Mouse (Mus musculus) MEL (cell line): Measurements from ENCODE around the gene 6430548M08Rik. TPM values are rescaled to one million over a fixed set of nuclear protein-coding genes. Genes with fewer than 3 reads are reported as not detected.
A peak's percentile ranks its signal among the peaks of the same experiment; 100 is the strongest.

Source experiments
- DNase-seq: peaks from one replicate; pipeline ENCODE4 v3.0.0; 2011; ENCODE audit warnings: low read depth, low spot score
- H3K27ac ChIP-seq: 2 replicates; pipeline ENCODE4 v1.5.1; 2012; ENCODE audit warnings: low read depth, mild to moderate bottlenecking, control low read depth, low read length, moderate library complexity; ENCODE audit not compliant: control insufficient read depth
- H3K27me3 ChIP-seq, 2 experiments: fragments of 150-350 bp in 1 of 2; sonication (generic) in 1 of 2; 2 replicates each; pipeline ENCODE4 v1.6.1; 2012; ENCODE audit warnings: low read length in 2 of 2, mild to moderate bottlenecking in 2 of 2, improper control_type of control experiment in 1 of 2, moderate library complexity in 1 of 2; ENCODE audit not compliant: insufficient read depth in 2 of 2, control insufficient read depth in 1 of 2
- H3K36me3 ChIP-seq, 2 experiments: 2 replicates each; pipeline ENCODE4 v1.6.1; 2012 to 2014; ENCODE audit warnings: low read length in 2 of 2, improper control_type of control experiment in 1 of 2, inconsistent platforms in 1 of 2, mild to moderate bottlenecking in 1 of 2; ENCODE audit not compliant: insufficient read depth in 2 of 2, control insufficient read depth in 1 of 2
- H3K4me1 ChIP-seq, 2 experiments: fragments of 150-350 bp in 1 of 2; sonication (generic) in 1 of 2; 2 replicates each; pipeline ENCODE4 v1.6.1; 2012; ENCODE audit warnings: low read length in 2 of 2, improper control_type of control experiment in 1 of 2, mild to moderate bottlenecking in 1 of 2; ENCODE audit not compliant: insufficient read depth in 2 of 2, control insufficient read depth in 1 of 2
- H3K4me3 ChIP-seq, 2 experiments: fragments of 150-350 bp in 1 of 2; sonication (generic) in 1 of 2; 2 replicates each; pipeline ENCODE4 v1.5.1; 2012; ENCODE audit warnings: low read depth in 2 of 2, low read length in 2 of 2, mild to moderate bottlenecking in 2 of 2, moderate library complexity in 2 of 2, control low read depth in 1 of 2, improper control_type of control experiment in 1 of 2; ENCODE audit not compliant: control insufficient read depth in 1 of 2, insufficient read depth in 1 of 2
- H3K79me2 ChIP-seq: 2 replicates; pipeline ENCODE4 v1.6.1; 2012; ENCODE audit warnings: mild to moderate bottlenecking, low read length, moderate library complexity; ENCODE audit not compliant: control insufficient read depth, poor library complexity, insufficient read depth
- H3K9ac ChIP-seq: 2 replicates; pipeline ENCODE4 v1.6.1; 2012; ENCODE audit warnings: low read depth, mild to moderate bottlenecking, control low read depth, low read length, moderate library complexity; ENCODE audit not compliant: control insufficient read depth, poor library complexity, severe bottlenecking
- H3K9me3 ChIP-seq: fragments of 150-350 bp; sonication (generic); replicated peaks from 2 replicates; pipeline ENCODE4 v1.6.1; 2012; ENCODE audit warnings: mild to moderate bottlenecking, low read length, improper control_type of control experiment, moderate library complexity; ENCODE audit not compliant: insufficient read depth
- BHLHE40 ChIP-seq: IDR thresholded peaks from 2 replicates; pipeline ENCODE4 v1.6.1; 2012; ENCODE audit warnings: low read depth, mild to moderate bottlenecking, inconsistent platforms, low read length, improper control_type of control experiment, borderline replicate concordance
- CHD2 ChIP-seq: IDR thresholded peaks from 2 replicates; pipeline ENCODE4 v1.6.1; 2011; ENCODE audit warnings: low read length, improper control_type of control experiment
- CTCF ChIP-seq, 3 experiments: IDR thresholded peaks in 2 of 3; conservative IDR thresholded peaks in 1 of 3; 2 replicates each; pipeline ENCODE4 v1.5.1; 2011 to 2012; ENCODE audit warnings: low read length in 3 of 3, low read depth in 2 of 3, mild to moderate bottlenecking in 2 of 3, improper control_type of control experiment in 1 of 3, inconsistent platforms in 1 of 3, mixed read lengths in 1 of 3, moderate library complexity in 1 of 3; ENCODE audit not compliant: control insufficient read depth in 1 of 3, insufficient read depth in 1 of 3, poor library complexity in 1 of 3, severe bottlenecking in 1 of 3
- E2F4 ChIP-seq: IDR thresholded peaks from 2 replicates; pipeline ENCODE4 v1.6.1; 2011; ENCODE audit warnings: low read depth, low read length, improper control_type of control experiment, borderline replicate concordance
- ELF1 ChIP-seq: IDR thresholded peaks from 2 replicates; pipeline ENCODE4 v1.6.1; 2014; ENCODE audit warnings: low read depth, mild to moderate bottlenecking, inconsistent platforms, low read length, improper control_type of control experiment, moderate library complexity
- ETS1 ChIP-seq: IDR thresholded peaks from 2 replicates; pipeline ENCODE4 v1.6.1; 2012; ENCODE audit warnings: low read depth, mild to moderate bottlenecking, inconsistent platforms, low read length, improper control_type of control experiment, moderate library complexity
- GABPA ChIP-seq: IDR thresholded peaks from 2 replicates; pipeline ENCODE4 v1.6.1; 2012; ENCODE audit warnings: low read depth, mild to moderate bottlenecking, inconsistent platforms, low read length, improper control_type of control experiment, moderate library complexity
- GATA1 ChIP-seq: IDR thresholded peaks from 2 replicates; pipeline ENCODE4 v1.6.1; 2011; ENCODE audit warnings: low read depth, low read length, improper control_type of control experiment
- HCFC1 ChIP-seq: IDR thresholded peaks from 2 replicates; pipeline ENCODE4 v1.6.1; 2012; ENCODE audit warnings: low read depth, mild to moderate bottlenecking, inconsistent platforms, low read length, improper control_type of control experiment, moderate library complexity
- JUND ChIP-seq: IDR thresholded peaks from 2 replicates; pipeline ENCODE4 v1.6.1; 2011; ENCODE audit warnings: low read depth, mild to moderate bottlenecking, improper control_type of control experiment, low read length
- MAX ChIP-seq: IDR thresholded peaks from 2 replicates; pipeline ENCODE4 v1.6.1; 2011; ENCODE audit warnings: low read length, improper control_type of control experiment
- MXI1 ChIP-seq: IDR thresholded peaks from 2 replicates; pipeline ENCODE4 v1.6.1; 2011; ENCODE audit warnings: mild to moderate bottlenecking, low read depth, low read length, improper control_type of control experiment
- NRF1 ChIP-seq: IDR thresholded peaks from 2 replicates; pipeline ENCODE4 v1.6.1; 2014; ENCODE audit warnings: low read depth, mild to moderate bottlenecking, inconsistent platforms, low read length, improper control_type of control experiment, moderate library complexity; ENCODE audit not compliant: poor library complexity, insufficient read depth, severe bottlenecking
- RAD21 ChIP-seq: IDR thresholded peaks from 2 replicates; pipeline ENCODE4 v1.6.1; 2011; ENCODE audit warnings: mild to moderate bottlenecking, low read depth, low read length, improper control_type of control experiment
- SIN3A ChIP-seq: IDR thresholded peaks from 2 replicates; pipeline ENCODE4 v1.6.1; 2012; ENCODE audit warnings: low read length, improper control_type of control experiment, inconsistent platforms
- TAL1 ChIP-seq: IDR thresholded peaks from 2 replicates; pipeline ENCODE4 v1.6.1; 2012; ENCODE audit warnings: mild to moderate bottlenecking, inconsistent platforms, low read length, moderate library complexity, mixed read lengths
- UBTF ChIP-seq: IDR thresholded peaks from 2 replicates; pipeline ENCODE4 v1.6.1; 2012; ENCODE audit warnings: low read depth, mild to moderate bottlenecking, inconsistent platforms, low read length, improper control_type of control experiment, moderate library complexity, borderline replicate concordance; ENCODE audit not compliant: insufficient read depth
- USF1 ChIP-seq: IDR thresholded peaks from 2 replicates; pipeline ENCODE4 v1.6.1; 2014; ENCODE audit warnings: low read depth, mild to moderate bottlenecking, inconsistent platforms, low read length, improper control_type of control experiment, moderate library complexity
- USF2 ChIP-seq, 2 experiments: IDR thresholded peaks; 2 replicates each; pipeline ENCODE4 v1.6.1; 2011 to 2012; ENCODE audit warnings: improper control_type of control experiment in 2 of 2, low read length in 2 of 2, borderline replicate concordance in 1 of 2, inconsistent platforms in 1 of 2, low read depth in 1 of 2, mild to moderate bottlenecking in 1 of 2; ENCODE audit not compliant: insufficient read depth in 1 of 2
- ZC3H11A ChIP-seq: IDR thresholded peaks from 2 replicates; pipeline ENCODE4 v1.6.1; 2012; ENCODE audit warnings: low read depth, mild to moderate bottlenecking, inconsistent platforms, low read length, improper control_type of control experiment
- ZKSCAN1 ChIP-seq: IDR thresholded peaks from 2 replicates; pipeline ENCODE4 v1.6.1; 2012; ENCODE audit warnings: low read depth, mild to moderate bottlenecking, inconsistent platforms, low read length, improper control_type of control experiment, moderate library complexity
- polyA plus RNA-seq, 2 experiments: library from polyadenylated mRNA; stranded (reverse) in 1 of 2; unstranded in 1 of 2; fragments of >175 nt in 1 of 2; fragments of >200 nt in 1 of 2; gene quantifications; 2 replicates each; pipeline versions ENCODE4 v1.2.1 to v1.2.4; 2012; ENCODE audit warnings: low replicate concordance in 2 of 2, low read depth in 1 of 2; ENCODE audit not compliant: insufficient read length in 2 of 2, insufficient read depth in 1 of 2, missing spikeins in 1 of 2
- total RNA-seq: library from RNA; depleted of rRNA; stranded (reverse); fragments of 300-350 nt; gene quantifications from 2 replicates; pipeline ENCODE4 v1.2.3, GENCODE M21; 2012

6430548M08Rik gene
- total and polyA plus RNA-seq, 3 experiments, result 0.96 to 1.9 TPM; not detected in 1

- no peak for TF ChIP-seq ELF1
- no peak for TF ChIP-seq GABPA
- no peak for TF ChIP-seq GATA1
- no peaks in the 10 kb centered on the region; the same call in 1 of the 2 replicates for H3K79me2 ChIP-seq
- peak overlapping the region; percentile 63 for H3K9ac ChIP-seq
- H3K36me3 ChIP-seq, result peaks cover 0 to 11% of the 10 kb centered on the region in 2 experiments; a peak in 2 of 4 replicates
- no peak overlapping the region for H3K27ac ChIP-seq
- H3K4me1 ChIP-seq, result peaks cover 9 to 24% of the 10 kb centered on the region in 2 experiments
- H3K9me3 ChIP-seq, result no peaks in the 10 kb centered on the region
- H3K4me3 ChIP-seq, result peak overlapping the region; percentile 47 to 61; a peak in 3 of 4 replicates
- no peak for DNase-seq
- no peaks in the 10 kb centered on the region for H3K27me3 ChIP-seq
Observed at GRCm38 (mm10) chr8:120114315-120114841, 426 bp downstream of the 6430548M08Rik start.

DNA sequence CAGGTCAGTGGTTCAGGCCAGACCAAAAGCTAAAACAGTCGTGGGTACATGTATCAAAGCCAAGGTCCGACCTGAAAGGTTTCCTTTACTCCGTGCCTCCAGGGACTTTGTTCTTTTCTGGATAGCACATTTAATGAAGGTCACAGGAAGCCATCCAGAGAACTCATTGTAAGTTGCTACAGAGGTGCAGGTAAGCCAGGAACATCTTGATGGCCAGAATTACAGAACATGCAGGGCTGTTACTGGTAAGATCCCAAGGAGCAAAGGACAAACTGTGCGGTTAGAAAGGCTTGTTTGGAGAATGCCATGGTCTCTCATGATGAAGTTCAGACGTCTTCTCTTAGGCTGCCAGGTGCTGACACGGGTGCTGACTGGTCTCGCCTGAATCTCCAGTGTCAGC is 2.6 kb downstream of the 6430548M08Rik start:
- DNase-seq, result no peak

DNA sequence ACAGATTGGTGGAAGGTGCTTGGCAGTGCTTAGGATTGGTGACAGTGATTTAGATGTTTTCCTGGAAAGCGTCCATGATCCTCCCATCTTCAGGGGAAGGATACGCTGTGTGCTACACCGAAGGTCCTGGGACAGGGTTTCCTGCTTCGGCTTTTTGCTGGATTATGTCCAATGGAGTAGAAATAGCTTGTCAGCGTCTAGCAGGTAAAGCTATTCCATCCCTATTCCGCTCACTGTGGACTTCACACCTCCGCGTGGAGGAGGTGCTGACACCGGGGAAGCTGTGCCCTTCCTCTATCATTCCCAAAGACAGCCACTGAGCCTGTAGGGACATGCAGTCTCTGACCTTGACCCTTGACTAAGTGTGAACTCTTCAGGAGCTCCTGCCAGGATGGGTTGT is 4.2 kb downstream of the 6430548M08Rik start:
- TF ChIP-seq CTCF (IDR thresholded peaks at IDR 0.05 in 2 of 3, conservative IDR thresholded peaks at IDR 0.05 in 1 of 3; ENCODE audit: control insufficient read depth in 1 of 3, insufficient read depth in 1 of 3, low read depth in 2 of 3, low read length in 3 of 3, poor library complexity in 1 of 3, severe bottlenecking in 1 of 3), result no peak
- no peak for TF ChIP-seq USF2 (IDR thresholded peaks at IDR 0.05; ENCODE audit: borderline replicate concordance in 1 of 2, insufficient read depth in 1 of 2, low read depth in 1 of 2, low read length in 2 of 2)
- no peak for TF ChIP-seq HCFC1
- TF ChIP-seq RAD21, result no peak
- TF ChIP-seq BHLHE40, result no peak
- TF ChIP-seq ZC3H11A, result no peak
- no peak for TF ChIP-seq MXI1
- no peak for TF ChIP-seq E2F4
- TF ChIP-seq ETS1, result no peak
- TF ChIP-seq CHD2, result no peak
- TF ChIP-seq NRF1, result no peak
- no peak for TF ChIP-seq GABPA
- TF ChIP-seq UBTF, result no peak
- TF ChIP-seq TAL1, result no peak
- Histone ChIP-seq H3K27me3 (0 out of 4 replicates have a peak, but pooled peaks cover 0 to 2% of the 10 kb centered on the region in 2 experiments), H3K9me3 (no peaks in the 10 kb centered on the region), H3K9ac (no peak overlapping the region), H3K4me1 (peaks cover 0 to 8% of the 10 kb centered on the region in 2 experiments; a peak in 2 of 4 replicates), H3K36me3 (peaks cover 0 to 1% of the 10 kb centered on the region in 2 experiments; a peak in 2 of 4 replicates), H3K27ac (no peak overlapping the region), H3K79me2 (no peaks in the 10 kb centered on the region; the same call in 1 of the 2 replicates), H3K4me3 (no peak overlapping the region)
- DNase-seq, result no peak

More for the DNA sequence above, 2.6 kb downstream of the 6430548M08Rik start:
- H3K79me2 ChIP-seq, result no peaks in the 10 kb centered on the region; the same call in 1 of the 2 replicates
- 0 out of 4 replicates have a peak, but pooled peaks cover 0 to 2% of the 10 kb centered on the region in 2 experiments for H3K27me3 ChIP-seq
- peaks cover 0 to 11% of the 10 kb centered on the region in 2 experiments; a peak in 2 of 4 replicates for H3K36me3 ChIP-seq
- peaks cover 7 to 19% of the 10 kb centered on the region in 2 experiments for H3K4me1 ChIP-seq
- no peak overlapping the region for H3K4me3 ChIP-seq
- no peaks in the 10 kb centered on the region for H3K9me3 ChIP-seq
- no peak overlapping the region for H3K27ac ChIP-seq
- TF ChIP-seq TAL1 (no peak), SIN3A (no peak), MXI1 (no peak), JUND (no peak), UBTF (no peak), ELF1 (no peak), ZKSCAN1 (no peak), USF2 (IDR thresholded peaks at IDR 0.05; ENCODE audit: borderline replicate concordance in 1 of 2, insufficient read depth in 1 of 2, low read depth in 1 of 2, low read length in 2 of 2) (no peak), USF1 (no peak), GABPA (no peak), RAD21 (no peak), MAX (no peak)
- no peak overlapping the region for H3K9ac ChIP-seq
